Mouse (Mus musculus) hindbrain, embryonic 12.5 days (tissue): ENCODE measurements around the gene Six5. TPM values are rescaled to one million over a fixed set of nuclear protein-coding genes. Genes with fewer than 3 reads are reported as not detected.

Source experiments
- ATAC-seq: fragments of 200-750 bp; cut with Nextera tagmentation; 2 replicates; pipeline ENCODE4 v1.8.0; 2017; ENCODE audit warnings: moderate TSS enrichment; ENCODE audit not compliant: low FRiP score
- H3K27ac ChIP-seq: fragments of 300-500 bp; sonication (generic); 2 replicates; pipeline ENCODE4 v1.5.1; 2016; ENCODE audit warnings: mild to moderate bottlenecking
- H3K27me3 ChIP-seq: fragments of 300-500 bp; sonication (generic); 2 replicates; pipeline ENCODE4 v1.6.1; 2016; ENCODE audit warnings: mild to moderate bottlenecking
- H3K36me3 ChIP-seq: fragments of 300-500 bp; sonication (generic); 2 replicates; pipeline ENCODE4 v1.6.1; 2016; ENCODE audit warnings: mild to moderate bottlenecking
- H3K4me1 ChIP-seq: fragments of 300-500 bp; sonication (generic); 2 replicates; pipeline ENCODE4 v1.6.1; 2016
- H3K4me2 ChIP-seq: fragments of 300-500 bp; sonication (generic); replicated peaks from 2 replicates; pipeline ENCODE4 v1.6.1; 2016; ENCODE audit warnings: mild to moderate bottlenecking
- H3K4me3 ChIP-seq: fragments of 300-500 bp; sonication (generic); 2 replicates; pipeline ENCODE4 v1.5.1; 2016; ENCODE audit warnings: mild to moderate bottlenecking
- H3K9ac ChIP-seq: fragments of 300-500 bp; sonication (generic); 2 replicates; pipeline ENCODE4 v1.6.1; 2016; ENCODE audit warnings: mild to moderate bottlenecking, moderate library complexity
- H3K9me3 ChIP-seq: fragments of 300-500 bp; sonication (generic); replicated peaks from 2 replicates; pipeline ENCODE4 v1.6.1; 2016; ENCODE audit warnings: mild to moderate bottlenecking
- WGBS: fragments of 180-500 bp; shearing (Covaris S2); methylation state at CpG from one replicate; pipeline ENCODE4 v1.1.7; 2016; 5-methylcytosine and 5-hydroxymethylcytosine counted together
- microRNA-seq: library from miRNA; unstranded; fragments of <30 nt; microRNA quantifications from one replicate; pipeline ENCODE4, GENCODE M21; 2017
- polyA plus RNA-seq: library from polyadenylated mRNA; unstranded; fragments of >200 nt; fragmentation: Nextera tagmentation; extraction: Ambion mirVana; gene quantifications from 2 replicates; pipeline ENCODE4 v1.2.1, GENCODE M21; 2016

The Six5 gene
- polyA plus RNA-seq, 1 experiment from 2014 or later, result 9.1 TPM

DNA sequence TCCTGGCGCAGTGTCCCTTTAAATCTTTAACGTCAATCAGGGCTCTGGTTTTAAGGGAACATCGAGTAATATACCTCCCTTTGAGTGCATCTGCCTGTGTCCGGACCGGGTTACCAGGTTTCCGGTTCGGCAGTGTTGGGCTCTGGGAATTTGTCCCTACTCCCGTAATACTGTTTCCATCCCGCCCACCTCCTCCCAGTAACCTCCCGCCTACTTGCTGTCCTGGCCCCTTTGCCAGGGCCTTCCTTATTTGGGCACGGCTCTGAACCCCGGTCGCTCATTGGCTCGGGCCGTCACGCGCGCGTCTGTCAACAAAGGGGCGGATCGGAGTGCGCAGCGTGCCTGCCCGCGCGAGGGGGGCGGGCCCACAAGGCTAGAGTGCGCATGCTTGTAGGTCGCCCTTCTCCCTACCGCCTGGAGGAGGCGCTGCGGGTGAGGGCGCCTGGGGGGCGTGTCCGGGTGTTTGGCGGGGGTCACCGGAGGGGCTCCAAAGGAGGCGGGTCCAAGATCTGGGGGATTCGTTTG, 37.0 kb downstream of the Six5 start:
- Histone ChIP-seq H3K9me3 (no peaks in the 10 kb centered on the region), H3K9ac (peak overlapping the region; percentile 48), H3K4me2 (peak overlapping the region; percentile 57), H3K27ac (peak overlapping the region; percentile 92), H3K4me3 (peak overlapping the region; percentile 36), H3K27me3 (no peaks in the 10 kb centered on the region), H3K36me3 (peaks cover 25% of the 10 kb centered on the region), H3K4me1 (peaks cover 14% of the 10 kb centered on the region; the same call in 1 of the 2 replicates)
- peak; percentile 98 for ATAC-seq
- under 1% methylated on average over 39 of the region's 39 CpGs for WGBS

DNA sequence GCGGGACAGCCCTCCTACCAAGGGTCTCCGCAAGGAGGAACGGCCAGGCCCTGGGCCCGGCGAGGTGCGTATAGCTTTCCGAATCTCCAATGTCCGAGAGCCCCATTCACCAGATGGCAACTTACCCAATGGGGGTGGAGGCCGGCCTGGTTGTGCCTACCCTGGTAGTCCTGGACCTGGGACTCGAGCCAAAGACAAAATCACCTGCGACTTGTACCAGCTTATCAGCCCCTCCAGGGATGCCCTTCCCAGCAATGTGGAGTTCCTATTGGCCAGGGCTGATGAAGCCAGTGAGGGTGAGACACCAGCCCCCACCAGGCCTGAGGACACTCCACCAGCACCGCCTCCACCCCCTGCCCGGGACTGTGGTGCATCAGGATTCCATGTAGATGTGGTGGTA, 41.8 kb downstream of the Six5 start:
- peaks cover 60% of the 10 kb centered on the region for H3K36me3 ChIP-seq
- H3K4me1 ChIP-seq, result peaks cover 5% of the 10 kb centered on the region; the same call in 1 of the 2 replicates
- H3K4me2 ChIP-seq, result no peak overlapping the region
- no peak overlapping the region for H3K4me3 ChIP-seq
- H3K9ac ChIP-seq, result no peak overlapping the region
- no peaks in the 10 kb centered on the region for H3K9me3 ChIP-seq
- H3K27me3 ChIP-seq, result no peaks in the 10 kb centered on the region
- WGBS, result 97% methylated on average over 13 of the region's 13 CpGs
- H3K27ac ChIP-seq, result no peak overlapping the region
- no peak for ATAC-seq

DNA sequence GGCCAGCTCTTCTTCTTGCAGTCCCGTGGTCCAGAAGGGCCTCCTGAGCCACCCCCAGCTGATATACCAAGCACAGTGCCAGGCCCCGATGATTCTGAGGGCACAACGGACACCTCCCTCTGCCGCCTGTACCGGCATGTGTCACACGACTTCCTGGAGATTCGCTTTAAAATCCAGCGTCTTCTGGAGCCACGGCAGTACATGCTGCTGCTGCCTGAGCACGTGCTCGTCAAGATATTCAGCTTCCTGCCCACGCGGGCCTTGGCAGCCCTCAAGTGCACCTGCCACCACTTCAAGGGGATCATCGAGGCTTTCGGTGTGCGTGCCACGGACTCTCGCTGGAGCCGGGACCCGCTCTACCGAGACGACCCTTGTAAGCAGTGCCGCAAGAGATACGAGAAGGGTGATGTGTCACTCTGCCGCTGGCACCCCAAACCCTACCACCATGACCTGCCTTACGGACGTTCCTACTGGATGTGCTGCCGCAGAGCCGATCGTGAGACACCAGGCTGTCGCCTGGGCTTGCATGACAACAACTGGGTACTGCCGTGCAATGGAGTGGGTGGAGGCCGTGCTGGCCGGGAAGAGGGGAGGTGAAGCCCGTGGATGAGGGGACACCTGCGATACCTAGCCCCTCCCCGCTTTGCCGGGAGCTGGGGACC, 42.4 kb downstream of the Six5 start:
- Histone ChIP-seq H3K36me3 (peaks cover 66% of the 10 kb centered on the region), H3K9me3 (no peaks in the 10 kb centered on the region)

DNA sequence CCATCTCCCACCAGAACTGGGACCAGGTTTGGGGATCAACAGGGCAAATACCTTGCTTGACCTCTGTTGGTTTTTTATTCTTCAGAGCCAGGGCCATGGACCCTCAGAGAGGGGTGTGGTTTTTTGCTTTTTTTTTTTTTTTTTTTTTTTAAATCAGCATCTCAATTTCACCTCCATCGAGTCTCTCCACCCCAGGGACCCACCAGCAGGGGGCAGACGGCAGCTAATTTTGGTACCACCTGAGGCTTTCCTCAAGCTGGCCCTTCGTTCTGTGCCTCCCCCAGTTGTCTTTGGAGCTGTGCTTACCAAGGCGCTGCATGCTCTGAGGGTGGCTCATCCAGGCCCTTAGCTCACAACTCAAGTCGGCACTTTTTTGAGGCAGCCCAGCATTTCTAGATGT, 43.0 kb downstream of the Six5 start:
- ATAC-seq, result no peak
- H3K4me2 ChIP-seq, result no peak overlapping the region
- H3K4me3 ChIP-seq, result no peak overlapping the region
- H3K9me3 ChIP-seq, result no peaks in the 10 kb centered on the region
- H3K9ac ChIP-seq, result no peak overlapping the region
- no peaks in the 10 kb centered on the region for H3K4me1 ChIP-seq
- H3K36me3 ChIP-seq, result peaks cover 71% of the 10 kb centered on the region
- WGBS, result 55% methylated on average over 5 of the region's 5 CpGs
- no peak overlapping the region for H3K27ac ChIP-seq
- no peaks in the 10 kb centered on the region for H3K27me3 ChIP-seq

More for the DNA sequence above, 42.4 kb downstream of the Six5 start:
- Histone ChIP-seq H3K27ac (0 out of 2 replicates have a peak overlapping the region, but pooled peaks have one; percentile 12), H3K4me3 (no peak overlapping the region), H3K4me1 (peaks cover 4% of the 10 kb centered on the region; the same call in 1 of the 2 replicates), H3K27me3 (no peaks in the 10 kb centered on the region), H3K4me2 (no peak overlapping the region), H3K9ac (no peak overlapping the region)
- no peak for ATAC-seq
- 92% methylated on average over 38 of the region's 38 CpGs for WGBS

DNA sequence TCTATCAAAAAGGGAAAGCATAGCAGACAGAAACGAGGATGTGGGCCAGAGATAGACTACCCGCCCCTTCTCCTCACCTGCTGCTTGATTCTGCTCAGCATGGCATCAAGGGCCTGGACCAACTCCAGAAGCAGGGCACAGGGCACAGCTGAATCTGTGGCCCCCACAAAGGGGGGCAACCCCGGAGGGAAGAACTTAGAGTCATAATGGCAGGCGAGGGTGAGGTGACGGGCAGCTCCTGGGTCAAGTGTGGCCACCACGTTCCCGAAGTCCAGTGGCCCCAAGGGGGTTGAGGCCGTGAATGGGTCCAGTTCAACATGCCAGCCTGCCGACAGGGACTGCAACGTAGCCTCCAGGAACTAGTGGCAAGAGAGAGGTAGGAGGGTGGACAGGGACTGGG, 52.4 kb downstream of the Six5 start:
- no peak overlapping the region for H3K9ac ChIP-seq
- no peak overlapping the region for H3K4me3 ChIP-seq
- H3K4me2 ChIP-seq, result no peak overlapping the region
- peaks cover 24% of the 10 kb centered on the region for H3K36me3 ChIP-seq
- no peaks in the 10 kb centered on the region for H3K27me3 ChIP-seq
- H3K9me3 ChIP-seq, result no peaks in the 10 kb centered on the region
- H3K4me1 ChIP-seq, result peaks cover 24% of the 10 kb centered on the region
- 89% methylated on average over 10 of the region's 10 CpGs for WGBS
- ATAC-seq, result no peak
- no peak overlapping the region for H3K27ac ChIP-seq

DNA sequence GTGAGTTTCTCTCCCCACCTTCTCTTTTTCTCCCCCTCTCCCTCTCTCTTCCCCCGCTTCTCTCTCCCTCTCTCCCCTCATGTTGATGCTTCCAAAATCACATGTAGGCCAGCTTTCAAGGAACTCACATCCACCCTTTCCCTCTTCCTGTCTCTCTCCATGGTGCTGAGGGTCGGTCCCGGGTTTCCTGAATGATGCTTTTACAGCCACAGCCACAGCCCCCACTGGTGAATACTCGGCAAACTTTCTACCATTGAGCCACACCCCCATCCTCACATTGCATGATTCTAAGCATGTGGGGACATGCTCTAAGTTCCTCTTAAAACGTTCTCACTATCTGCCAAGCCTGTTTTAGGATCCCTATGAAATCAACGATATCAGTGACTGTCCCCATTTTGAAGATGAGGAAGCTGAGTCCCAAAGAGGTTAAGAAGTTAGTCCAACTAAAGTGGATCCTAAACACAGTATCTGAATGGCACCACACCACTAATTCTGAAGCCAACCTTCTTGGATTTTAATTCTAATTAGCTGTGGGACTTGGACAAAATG, 53.2 kb downstream of the Six5 start:
- Histone ChIP-seq H3K4me3 (peak overlapping the region; percentile 60; the same call in 1 of the 2 replicates), H3K27ac (no peak overlapping the region)

More for the DNA sequence above, 53.2 kb downstream of the Six5 start:
- peak overlapping the region; percentile 66 for H3K4me2 ChIP-seq
- ATAC-seq, result no peak
- H3K9me3 ChIP-seq, result no peaks in the 10 kb centered on the region
- peaks cover 24% of the 10 kb centered on the region for H3K4me1 ChIP-seq
- H3K9ac ChIP-seq, result peak overlapping the region; percentile 9; the same call in 1 of the 2 replicates
- 62% methylated on average over 6 of the region's 6 CpGs for WGBS
- H3K36me3 ChIP-seq, result peaks cover 22% of the 10 kb centered on the region
- H3K27me3 ChIP-seq, result no peaks in the 10 kb centered on the region

Small RNA genes lying within 50 kb of the gene (microRNA-seq; reads per million reads assigned to microRNA genes)
- gene Mir3100, result not detected

Other genes with a start within 250 kb of the Six5 start
- gene Pglyrp1, start 223.3 kb upstream of the Six5 start, polyA plus RNA-seq, result 2.9 and 3.8 TPM in 2 replicates
- 28.8 and 31.9 TPM in 2 replicates for gene Ccdc61, start 184.2 kb upstream of the Six5 start, polyA plus RNA-seq
- 11.2 and 12.5 TPM in 2 replicates for gene Nova2, start 168.7 kb upstream of the Six5 start, polyA plus RNA-seq
- 0.29 and 0.37 TPM in 2 replicates for gene Nanos2, start 107.2 kb upstream of the Six5 start, polyA plus RNA-seq
- 6.8 and 6.9 TPM in 2 replicates for gene Mypop, start 103.3 kb upstream of the Six5 start, polyA plus RNA-seq
- gene Irf2bp1, start 90.5 kb upstream of the Six5 start, polyA plus RNA-seq, result 44.0 and 47.4 TPM in 2 replicates
- gene Foxa3, start 71.1 kb upstream of the Six5 start, polyA plus RNA-seq, result 0.10 and 0.73 TPM in 2 replicates
- gene Sympk, start 70.2 kb upstream of the Six5 start, polyA plus RNA-seq, result 47.0 and 50.8 TPM in 2 replicates
- gene Rsph6a, start 39.9 kb upstream of the Six5 start, polyA plus RNA-seq, result not detected in 2 replicates
- gene Dmwd, start 18.4 kb upstream of the Six5 start, polyA plus RNA-seq, result 20.1 and 23.6 TPM in 2 replicates
- gene Dmpk, start 10.7 kb upstream of the Six5 start, polyA plus RNA-seq, result 13.4 and 14.6 TPM in 2 replicates
- gene Gm4969, start 23.8 kb downstream of the Six5 start, polyA plus RNA-seq, result 1.8 TPM in 2 replicates
- gene Fbxo46, start 25.3 kb downstream of the Six5 start, polyA plus RNA-seq, result 20.9 TPM in 2 replicates
- 21.2 and 22.8 TPM in 2 replicates for gene Qpctl, start 54.7 kb downstream of the Six5 start, polyA plus RNA-seq
- 118 and 122 TPM in 2 replicates for gene Snrpd2, start 55.1 kb downstream of the Six5 start, polyA plus RNA-seq
- 1.4 and 2.0 TPM in 2 replicates for gene Gipr, start 71.5 kb downstream of the Six5 start, polyA plus RNA-seq
- 6.1 and 7.2 TPM in 2 replicates for gene Eml2, start 81.8 kb downstream of the Six5 start, polyA plus RNA-seq
- gene Gpr4, start 117.9 kb downstream of the Six5 start, polyA plus RNA-seq, result 2.2 and 2.4 TPM in 2 replicates
- gene Opa3, start 133.7 kb downstream of the Six5 start, polyA plus RNA-seq, result 41.1 and 41.7 TPM in 2 replicates
- 52.7 and 60.3 TPM in 2 replicates for gene Vasp, start 177.2 kb downstream of the Six5 start, polyA plus RNA-seq
- 0.17 TPM in 1 of 2 replicates, not detected in the other for gene Ppm1n, start 185.5 kb downstream of the Six5 start, polyA plus RNA-seq
- 67.8 and 68.0 TPM in 2 replicates for gene Rtn2, start 188.0 kb downstream of the Six5 start, polyA plus RNA-seq
- 0.10 TPM in 1 of 2 replicates, not detected in the other for gene Fosb, start 215.5 kb downstream of the Six5 start, polyA plus RNA-seq